Mouse (Mus musculus) T-cell, adult 2 months (primary cell): ENCODE measurements around the gene Mertk.
"Not testable (repeated sequence)": the region's sequence is repeated elsewhere in the genome, so short reads cannot be mapped to it uniquely, and the experiment has no call there.

Experiments
- DNase-seq: peaks from one replicate; pipeline ENCODE4 v3.0.0; 2022; ENCODE audit warnings: low spot score

Mertk gene

GRCm38 (mm10) chr2:128698693-128699181 lies at the start of gene Mertk:
Gene Mertk, plus strand, starts transcription at chr2:128698956.
- no peak for DNase-seq

- DNase-seq, result no peak
Observed at GRCm38 (mm10) chr2:128680661-128681060, 18.1 kb upstream of the Mertk start.

- DNase-seq, result peak; percentile 89
Observed at GRCm38 (mm10) chr2:128686921-128687557, 11.7 kb upstream of the Mertk start, which contains the start of gene Anapc1. Gene Anapc1, minus strand, starts transcription at chr2:128687391.

- DNase-seq, result no peak
Observed at GRCm38 (mm10) chr2:128687558-128688120, 11.1 kb upstream of the Mertk start.

GRCm38 (mm10) chr2:128692336-128692735 lies 6.4 kb upstream of the Mertk start:
- DNase-seq, result no peak

GRCm38 (mm10) chr2:128692771-128693170 lies 6.0 kb upstream of the Mertk start:
- no peak for DNase-seq

GRCm38 (mm10) chr2:128693236-128693635 lies 5.5 kb upstream of the Mertk start:
- DNase-seq, result no peak

GRCm38 (mm10) chr2:128693828-128694227 lies 4.9 kb upstream of the Mertk start:
- not testable (repeated sequence) for DNase-seq

GRCm38 (mm10) chr2:128694548-128694947 lies 4.2 kb upstream of the Mertk start:
- DNase-seq, result no peak

- no peak for DNase-seq
Observed at GRCm38 (mm10) chr2:128696426-128696825, 2.3 kb upstream of the Mertk start.

- no peak for DNase-seq
Observed at GRCm38 (mm10) chr2:128697047-128697446, 1.7 kb upstream of the Mertk start.

GRCm38 (mm10) chr2:128697566-128697965 lies 1.2 kb upstream of the Mertk start:
- DNase-seq, result no peak

GRCm38 (mm10) chr2:128698140-128698692 lies 540 bp upstream of the Mertk start:
- DNase-seq, result peak; percentile 35

GRCm38 (mm10) chr2:128699201-128699885 lies 587 bp downstream of the Mertk start:
- no peak for DNase-seq

GRCm38 (mm10) chr2:128704474-128704873 lies 5.7 kb downstream of the Mertk start:
- no peak for DNase-seq

- DNase-seq, result no peak
Observed at GRCm38 (mm10) chr2:128709264-128709663, 10.5 kb downstream of the Mertk start.

- DNase-seq, result no peak
Observed at GRCm38 (mm10) chr2:128710609-128711008, 11.9 kb downstream of the Mertk start.

GRCm38 (mm10) chr2:128712940-128713339 lies 14.2 kb downstream of the Mertk start:
- no peak for DNase-seq

- no peak for DNase-seq
Observed at GRCm38 (mm10) chr2:128713548-128714003, 14.8 kb downstream of the Mertk start.

- no peak for DNase-seq
Observed at GRCm38 (mm10) chr2:128714724-128715241, 16.0 kb downstream of the Mertk start.

- no peak for DNase-seq
Observed at GRCm38 (mm10) chr2:128715979-128716378, 17.2 kb downstream of the Mertk start.

- DNase-seq, result no peak
Observed at GRCm38 (mm10) chr2:128719380-128719779, 20.6 kb downstream of the Mertk start.
